Mouse (Mus musculus) thymus, postnatal 10 days (tissue): Measurements from ENCODE around the gene Bcor.

ENCODE experiments used
- DNase-seq, 2 experiments: peaks; one replicate each; pipeline ENCODE4 v3.0.0; 2021; ENCODE audit warnings: low spot score in 2 of 2

Gene Bcor

DNA sequence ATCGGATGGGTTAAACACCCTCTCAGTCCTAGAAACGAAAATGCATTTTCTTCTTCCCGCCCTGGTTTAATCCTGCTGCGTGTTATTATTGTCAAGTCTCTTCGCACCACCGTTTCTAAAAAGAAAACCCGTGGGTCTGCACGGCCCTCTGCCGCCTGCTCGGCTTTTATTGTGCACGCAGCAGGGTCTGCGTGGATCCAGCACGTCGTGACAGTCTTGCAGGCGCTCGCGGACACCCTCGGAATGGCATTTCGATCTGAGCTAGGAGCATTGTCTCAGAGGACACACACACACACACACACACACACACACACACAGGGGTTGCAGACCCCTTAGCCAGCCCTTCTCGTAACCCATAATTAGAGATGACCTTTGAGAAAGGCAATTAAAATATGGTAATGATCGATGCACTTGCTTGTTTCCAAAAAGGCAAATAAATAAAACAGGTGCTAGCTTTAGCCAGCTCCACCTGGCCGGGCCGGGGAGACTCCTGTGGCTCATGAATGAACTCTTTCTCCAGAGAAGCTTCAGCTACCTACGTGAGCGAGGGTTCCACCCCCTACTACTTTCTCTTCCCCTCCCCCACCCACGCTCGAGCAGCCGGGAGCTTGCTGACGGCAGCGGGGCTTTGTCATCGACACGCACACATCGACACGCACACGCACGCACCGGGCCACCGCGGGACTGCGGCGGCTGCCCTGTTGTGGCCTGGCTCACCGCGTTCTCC, 8.7 kb downstream of the Bcor start:
- DNase-seq, result peak; percentile 54 to 64

DNA sequence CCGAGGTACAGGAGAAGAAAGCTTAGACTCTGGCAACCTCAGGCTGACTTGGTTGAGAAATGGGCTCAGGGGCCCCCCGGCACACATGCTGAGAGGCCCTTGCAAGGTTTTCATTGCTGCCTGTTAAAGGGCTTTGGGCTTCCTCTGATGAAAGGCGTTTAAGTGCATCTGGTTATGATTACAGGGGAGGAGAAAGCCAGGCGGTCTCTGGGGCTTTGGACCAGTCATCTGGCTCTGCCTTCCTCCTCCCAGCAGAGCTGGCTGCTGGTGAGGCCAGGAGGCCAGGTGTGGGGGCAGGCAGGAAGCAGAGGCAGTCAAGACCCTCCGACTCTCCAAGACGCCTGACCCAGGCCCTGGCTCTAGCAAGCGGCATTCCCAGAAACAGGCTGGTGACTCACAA, 9.7 kb downstream of the Bcor start:
- no peak for DNase-seq

DNA sequence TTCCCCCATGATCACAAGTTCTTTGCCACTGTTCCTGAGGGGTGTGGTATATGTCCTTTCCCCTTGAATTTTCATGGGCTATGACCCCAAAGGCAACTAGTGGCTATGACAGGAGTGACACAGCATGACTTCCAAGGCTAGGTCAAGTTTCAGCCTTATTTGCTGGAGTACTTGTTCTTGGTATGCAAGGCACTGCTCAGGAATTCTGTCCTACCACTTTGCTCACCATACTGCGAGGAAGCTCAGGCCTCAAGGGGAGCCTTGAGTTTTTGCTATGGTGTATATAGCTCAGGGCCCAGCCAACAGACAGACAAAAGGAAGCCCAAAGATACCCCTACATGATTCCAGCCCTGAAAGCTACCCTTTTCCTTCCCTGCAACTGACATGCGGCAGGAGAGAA, 13.9 kb downstream of the Bcor start:
- DNase-seq, result no peak

DNA sequence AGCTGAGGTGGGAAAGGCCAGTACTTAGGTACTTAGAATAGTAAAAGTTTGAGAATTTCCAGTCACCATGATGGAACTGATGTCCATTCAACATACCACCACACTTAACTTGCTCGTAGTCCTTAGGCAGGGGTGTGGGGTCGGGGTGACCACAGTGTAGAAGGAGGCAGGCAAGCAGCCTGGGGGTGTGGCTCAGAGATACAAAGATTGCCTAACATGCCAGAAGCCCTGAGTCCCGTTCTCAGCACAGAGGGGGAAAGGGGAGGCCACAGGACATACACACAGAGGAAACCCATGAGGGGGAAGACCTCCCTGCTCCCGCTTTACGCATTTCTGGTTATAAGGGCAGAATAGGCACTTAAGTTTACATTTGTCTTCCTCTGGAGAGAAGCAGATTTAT, 17.3 kb downstream of the Bcor start:
- no peak for DNase-seq

DNA sequence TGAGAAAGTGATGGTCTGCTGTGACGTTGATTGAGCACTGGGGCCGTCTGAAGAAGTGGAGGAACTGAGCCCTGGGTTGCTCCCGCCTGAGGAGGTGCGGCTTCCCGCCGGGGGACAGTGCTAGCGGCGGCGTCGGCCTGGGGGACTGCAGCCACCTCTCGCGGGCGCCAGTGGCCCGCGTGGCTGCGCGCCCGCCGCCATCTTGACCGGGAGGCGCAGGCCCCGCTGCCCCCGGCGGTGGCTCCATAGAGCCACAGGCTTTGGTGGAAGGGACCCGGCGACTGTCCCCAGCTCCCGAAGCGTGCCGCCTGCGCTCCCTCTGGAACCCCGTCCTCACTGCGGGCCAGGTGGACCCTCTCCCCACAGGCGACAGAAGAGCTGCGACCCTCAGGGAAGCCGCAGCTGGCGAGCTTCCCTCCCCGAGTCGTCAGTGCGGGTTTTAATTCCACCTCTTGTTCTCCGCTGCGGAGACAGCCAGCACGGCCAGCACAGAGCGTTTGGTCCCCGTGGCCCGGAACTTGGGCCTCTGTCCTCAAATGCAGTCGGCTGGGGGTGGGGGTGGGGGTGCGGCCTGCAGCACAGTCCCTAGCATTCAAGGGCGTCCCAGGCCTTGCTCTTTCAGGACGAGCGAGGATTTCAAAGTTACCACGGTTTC, 19.9 kb downstream of the Bcor start:
- no peak for DNase-seq

DNA sequence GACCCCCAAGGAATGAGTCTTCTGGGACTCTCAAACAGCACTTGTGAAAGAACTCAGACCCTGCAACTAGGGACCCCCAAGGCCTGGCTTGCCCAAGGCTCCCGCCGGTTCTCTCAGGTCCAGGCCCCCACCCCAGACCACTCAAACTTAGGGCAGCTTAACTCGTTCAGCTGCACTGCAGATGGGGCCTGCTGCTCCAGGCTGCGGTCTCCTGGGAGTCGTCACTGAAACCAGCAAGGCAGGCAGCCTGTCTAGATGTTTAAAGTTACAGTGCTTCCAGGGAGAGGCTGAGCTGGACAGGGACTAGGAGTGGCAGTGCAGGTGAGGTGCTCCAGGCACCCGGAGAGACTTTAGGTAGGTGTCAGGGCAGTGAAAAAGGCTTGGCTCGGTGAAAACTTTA, 21.9 kb downstream of the Bcor start:
- no peak for DNase-seq

DNA sequence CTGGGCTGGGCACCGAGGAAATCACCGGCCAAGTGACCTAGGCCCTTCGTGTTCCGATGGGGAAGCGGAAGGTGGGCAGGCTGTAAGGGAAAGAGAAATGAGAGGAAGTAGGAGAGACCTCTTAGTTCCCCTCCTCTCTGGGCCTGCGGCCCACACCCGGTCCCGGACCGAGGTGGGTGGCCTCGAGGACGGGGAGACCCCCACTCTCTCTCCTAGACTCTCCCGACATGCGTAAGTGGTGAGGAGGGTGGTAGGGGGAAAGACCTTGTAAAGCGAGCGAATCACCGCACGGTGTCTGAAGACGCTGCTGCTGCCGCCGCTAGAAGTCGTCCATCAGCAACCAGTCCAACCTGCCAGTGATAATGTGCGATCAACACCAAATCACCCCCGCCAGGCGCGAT, 23.0 kb downstream of the Bcor start:
- no peak for DNase-seq

DNA sequence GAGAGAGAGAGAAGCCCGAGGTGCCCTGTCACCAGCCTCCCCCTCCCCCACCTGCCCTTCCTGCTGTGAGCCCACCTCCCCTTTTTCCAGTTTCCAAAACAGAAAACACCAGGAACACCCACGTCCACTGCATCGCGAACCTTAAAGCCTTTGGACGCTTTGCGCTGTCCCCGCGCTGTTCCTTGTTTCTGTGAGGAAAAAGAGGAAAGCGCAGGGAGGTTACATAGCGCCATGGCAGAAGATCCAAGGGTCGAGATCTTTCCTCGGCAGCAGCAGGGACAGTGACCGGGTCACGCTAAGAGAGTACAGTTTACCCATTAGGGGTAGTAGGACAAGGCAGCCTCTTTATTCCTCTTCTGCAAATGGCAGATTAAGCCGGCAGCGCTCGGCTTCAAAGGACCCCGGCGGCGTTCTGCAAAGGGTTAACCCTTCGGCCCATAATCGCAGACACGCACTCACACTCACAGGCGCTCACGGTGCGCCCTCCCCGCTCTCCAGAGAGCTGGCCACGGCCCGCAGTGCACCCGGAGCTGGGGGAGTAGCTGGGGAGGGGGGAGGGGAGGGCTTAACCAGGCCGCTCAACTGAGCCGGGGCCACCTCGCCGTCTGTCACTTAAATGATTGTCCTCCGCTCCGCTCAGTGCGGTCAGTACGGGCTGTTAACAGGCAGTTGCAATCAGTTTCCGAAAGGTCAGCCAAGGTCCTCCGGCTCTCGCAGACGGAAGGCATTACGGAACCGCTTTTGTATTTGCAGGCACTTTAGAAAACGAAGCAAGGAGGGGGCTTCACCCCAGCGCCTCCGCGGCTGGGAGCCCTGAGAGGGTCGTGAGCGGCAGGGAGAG, 23.7 kb downstream of the Bcor start:
- no peak for DNase-seq

DNA sequence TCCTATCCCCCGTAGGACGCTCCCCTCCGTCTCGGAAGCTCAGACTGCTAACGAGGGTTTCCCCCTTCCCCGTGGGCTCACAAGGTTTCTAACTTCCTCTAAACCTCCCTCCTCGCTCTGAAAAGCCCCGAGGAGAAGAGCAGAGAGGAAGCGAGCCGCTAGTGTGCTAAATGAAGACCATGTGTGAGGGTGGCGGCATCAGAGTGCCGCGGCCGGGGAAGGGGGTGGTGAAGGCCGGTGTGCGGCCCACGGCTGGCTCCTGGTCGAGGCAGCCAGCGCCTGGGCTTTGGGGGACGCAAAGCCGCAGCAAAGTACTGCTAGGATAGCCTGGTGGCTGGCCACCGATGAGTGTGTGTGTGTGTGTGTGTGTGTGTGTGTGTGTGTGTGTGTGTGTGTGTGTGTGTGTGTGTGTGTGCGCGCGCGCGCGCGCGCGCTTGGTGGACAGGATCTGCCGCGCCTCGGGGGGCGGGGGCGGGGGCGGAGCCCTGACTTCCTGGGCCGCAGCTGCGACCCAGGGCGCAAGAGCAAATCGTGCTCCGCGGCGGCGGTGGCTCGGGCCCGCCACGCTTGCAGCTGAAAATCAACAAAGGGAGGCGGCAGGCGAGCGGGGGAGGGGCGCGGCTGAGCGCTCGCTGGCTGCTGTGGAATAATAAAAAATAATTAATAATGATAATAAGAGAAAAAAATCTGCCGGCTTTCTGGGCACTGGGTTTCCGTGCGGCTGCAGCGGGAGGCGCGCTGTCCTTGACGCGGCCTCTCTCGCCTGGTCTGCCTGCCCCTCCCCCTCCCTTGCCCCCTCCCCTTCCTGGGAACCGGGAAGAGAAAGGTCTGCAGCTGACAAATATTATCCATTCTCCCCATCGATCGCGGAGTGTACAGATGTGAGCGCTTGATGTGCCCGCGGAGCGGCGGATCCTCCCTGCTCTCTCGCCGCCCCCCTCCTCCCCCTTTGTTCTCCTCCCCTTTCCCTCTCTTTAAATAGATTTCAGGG, 24.7 kb downstream of the Bcor start:
- DNase-seq, result peak; percentile 72 to 75

DNA sequence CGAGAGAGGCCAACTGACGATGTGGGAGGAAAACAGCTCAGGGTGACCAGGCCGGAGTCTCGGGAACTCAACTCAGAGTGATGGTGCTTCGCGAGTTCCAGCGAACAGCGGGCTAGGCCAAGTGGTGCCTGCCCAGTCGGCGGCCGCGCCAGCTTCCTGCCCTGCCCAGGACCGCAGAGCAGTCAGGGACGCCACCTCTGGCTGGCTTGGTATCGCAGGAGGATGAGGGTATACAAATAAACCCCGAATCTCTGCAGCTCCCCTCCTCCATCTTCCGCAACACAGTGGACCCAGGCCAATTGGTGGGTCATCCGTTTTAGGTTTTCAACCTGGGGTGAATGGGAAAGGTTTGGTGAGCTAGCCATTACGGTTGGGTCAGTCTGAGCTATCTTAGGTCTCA, 25.6 kb downstream of the Bcor start:
- DNase-seq, result peak; percentile 72 to 74

DNA sequence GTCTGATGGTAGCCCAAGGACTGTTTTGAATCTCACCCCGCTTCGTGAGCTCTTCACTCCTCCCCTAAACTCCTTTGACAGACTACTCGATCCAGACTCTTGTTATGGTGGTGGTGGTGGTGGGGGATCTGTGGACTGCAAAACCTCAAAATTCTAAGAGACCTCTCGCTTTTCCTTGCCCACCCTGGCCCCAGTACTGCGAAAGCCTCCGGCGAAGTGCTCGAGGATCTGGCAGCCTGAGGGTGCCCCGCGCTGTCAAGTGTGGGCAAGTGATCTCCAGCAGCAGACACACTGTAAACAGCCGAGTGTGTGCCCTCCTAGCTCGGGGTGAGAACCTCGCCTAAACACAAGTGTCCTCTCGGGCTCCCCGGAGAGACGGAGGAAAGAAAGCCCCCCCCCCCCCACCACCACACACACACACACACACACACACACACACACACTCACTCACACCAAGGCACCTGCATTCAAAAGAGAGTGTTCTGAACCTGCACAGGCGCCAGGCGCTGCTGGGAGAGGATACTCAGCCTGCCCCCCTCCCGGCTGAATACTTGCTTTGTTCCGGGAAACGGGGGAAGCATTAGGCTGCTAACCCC, 26.2 kb downstream of the Bcor start:
- peak in 1 of 2 experiments; percentile 38 for DNase-seq

DNA sequence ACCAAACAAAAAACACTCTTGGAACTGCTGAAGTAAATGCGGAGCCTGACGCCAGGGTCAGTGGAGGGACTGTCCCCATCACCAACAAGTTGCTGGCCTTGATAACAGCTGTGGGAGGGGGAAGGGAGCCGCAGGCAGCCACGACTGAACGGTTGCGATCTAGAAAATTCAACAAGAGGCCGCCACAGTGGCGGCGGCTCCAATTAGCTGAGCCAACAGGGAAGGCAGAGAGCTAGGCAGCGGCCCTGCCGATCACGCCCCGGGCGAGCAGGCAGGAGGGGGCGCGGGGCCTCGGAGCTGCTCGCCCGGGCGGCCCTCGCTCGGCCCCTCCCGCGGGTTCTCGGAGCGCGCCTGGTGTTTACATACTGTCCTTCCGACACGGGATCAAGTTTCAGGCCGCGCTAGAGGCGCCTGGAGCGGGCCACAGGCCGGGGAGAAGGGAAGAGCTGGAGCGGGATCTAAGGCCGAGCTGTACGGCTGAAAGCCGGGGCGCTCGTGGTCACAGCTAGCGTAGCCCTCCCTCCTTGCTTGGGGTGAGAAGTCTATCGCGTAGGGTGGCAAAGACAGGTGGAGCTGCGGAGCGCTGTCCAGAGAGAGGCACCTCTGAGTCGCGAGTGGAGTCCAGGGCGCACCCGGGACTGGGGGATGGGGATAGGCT, 26.8 kb downstream of the Bcor start:
- peak in 1 of 2 experiments; percentile 23 for DNase-seq

DNA sequence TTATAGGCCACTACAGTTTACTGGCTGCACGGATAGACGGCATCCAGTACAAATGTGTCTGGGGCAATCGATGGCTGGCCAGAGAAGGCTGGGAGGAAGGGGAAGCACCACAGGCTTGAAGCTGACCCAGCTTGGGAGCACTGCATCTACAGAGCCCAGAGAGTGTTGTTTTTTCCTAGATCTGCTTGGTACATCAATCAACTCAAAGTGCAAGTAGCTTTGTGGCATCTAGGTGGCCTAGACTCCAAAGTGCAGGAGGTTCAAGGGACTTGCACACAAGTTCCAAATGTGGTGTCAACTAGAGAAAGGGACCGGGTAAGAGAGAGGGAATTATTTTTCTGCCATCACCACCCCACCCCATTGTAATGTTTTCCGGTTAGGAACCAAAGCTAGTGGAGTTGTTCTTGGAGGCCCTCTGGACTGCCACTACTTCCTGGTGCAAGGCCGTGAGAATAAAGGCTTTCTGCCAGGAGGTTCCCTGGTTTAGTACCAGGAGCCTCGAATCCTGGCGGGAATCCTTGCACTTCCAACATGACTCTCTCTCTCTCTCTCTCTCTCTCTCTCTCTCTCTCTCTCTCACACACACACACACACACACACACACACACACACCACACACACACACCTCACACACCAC, 27.5 kb downstream of the Bcor start:
- DNase-seq, result no peak

DNA sequence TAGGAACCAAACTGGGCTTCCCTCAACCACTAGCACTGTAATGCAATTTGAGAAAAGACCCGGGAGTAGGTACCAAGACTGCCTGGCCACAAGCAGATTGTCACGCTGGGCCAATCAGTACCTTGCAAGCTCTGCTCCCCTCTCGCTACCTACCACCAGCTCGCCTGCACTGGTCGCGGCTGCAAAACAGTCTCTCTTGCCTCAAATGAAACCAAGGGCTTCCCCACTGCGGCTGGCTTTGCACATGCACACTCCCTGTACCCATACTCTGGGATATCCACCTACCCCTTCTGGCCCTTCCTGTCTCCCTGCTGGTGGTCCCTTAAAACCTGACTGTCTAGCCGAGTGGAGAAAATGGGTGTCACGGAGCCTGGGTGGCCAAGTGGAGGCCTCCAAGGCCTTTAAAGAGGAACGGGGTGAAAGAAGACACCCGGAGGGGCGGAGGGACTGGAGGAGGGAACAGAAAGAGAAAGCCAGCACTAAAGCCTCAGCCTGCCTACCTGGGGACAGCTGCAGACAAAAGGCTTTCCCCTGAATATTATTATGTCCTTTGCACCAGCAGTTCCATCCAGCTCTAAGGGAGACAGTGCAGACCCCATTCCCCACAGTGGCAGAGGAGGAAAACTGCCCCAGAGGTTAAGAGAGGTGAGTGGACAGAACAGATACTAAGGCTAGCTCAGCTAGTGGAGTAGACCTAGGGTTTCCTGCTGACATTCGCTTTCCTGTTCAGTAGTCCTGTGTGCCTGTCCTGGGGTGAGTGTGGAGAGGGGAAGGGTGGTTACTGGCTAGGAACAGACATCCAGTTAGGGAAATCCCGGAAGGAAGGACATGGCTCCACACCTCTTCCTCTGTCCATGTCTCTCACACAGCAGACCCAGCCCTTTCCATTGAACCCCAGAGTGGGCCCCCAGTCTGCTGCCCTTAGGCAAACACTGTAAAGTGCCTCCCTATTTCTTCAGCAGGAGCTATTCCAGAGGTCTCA, 30.0 kb downstream of the Bcor start:
- no peak for DNase-seq

DNA sequence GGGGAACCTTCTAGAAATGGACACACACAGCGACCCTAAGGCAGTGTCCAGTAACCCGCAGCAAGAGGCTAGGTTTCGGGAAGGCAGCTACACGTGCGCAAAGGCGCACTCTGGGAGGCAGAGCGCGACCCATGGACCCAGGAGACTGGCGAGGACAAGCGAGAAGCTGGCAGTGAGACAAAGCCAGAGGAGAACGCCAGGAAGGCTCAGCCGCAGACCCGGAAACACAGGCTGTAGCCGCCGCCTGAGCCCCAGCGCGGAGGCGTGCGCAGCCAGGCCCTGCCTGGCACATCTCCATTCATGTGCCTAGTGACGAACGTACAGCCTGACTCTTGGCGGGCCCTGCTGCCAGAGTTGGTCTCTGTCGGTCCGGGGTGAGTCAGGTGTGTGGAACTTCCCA, 30.9 kb downstream of the Bcor start:
- peak; percentile 55 to 57 for DNase-seq

DNA sequence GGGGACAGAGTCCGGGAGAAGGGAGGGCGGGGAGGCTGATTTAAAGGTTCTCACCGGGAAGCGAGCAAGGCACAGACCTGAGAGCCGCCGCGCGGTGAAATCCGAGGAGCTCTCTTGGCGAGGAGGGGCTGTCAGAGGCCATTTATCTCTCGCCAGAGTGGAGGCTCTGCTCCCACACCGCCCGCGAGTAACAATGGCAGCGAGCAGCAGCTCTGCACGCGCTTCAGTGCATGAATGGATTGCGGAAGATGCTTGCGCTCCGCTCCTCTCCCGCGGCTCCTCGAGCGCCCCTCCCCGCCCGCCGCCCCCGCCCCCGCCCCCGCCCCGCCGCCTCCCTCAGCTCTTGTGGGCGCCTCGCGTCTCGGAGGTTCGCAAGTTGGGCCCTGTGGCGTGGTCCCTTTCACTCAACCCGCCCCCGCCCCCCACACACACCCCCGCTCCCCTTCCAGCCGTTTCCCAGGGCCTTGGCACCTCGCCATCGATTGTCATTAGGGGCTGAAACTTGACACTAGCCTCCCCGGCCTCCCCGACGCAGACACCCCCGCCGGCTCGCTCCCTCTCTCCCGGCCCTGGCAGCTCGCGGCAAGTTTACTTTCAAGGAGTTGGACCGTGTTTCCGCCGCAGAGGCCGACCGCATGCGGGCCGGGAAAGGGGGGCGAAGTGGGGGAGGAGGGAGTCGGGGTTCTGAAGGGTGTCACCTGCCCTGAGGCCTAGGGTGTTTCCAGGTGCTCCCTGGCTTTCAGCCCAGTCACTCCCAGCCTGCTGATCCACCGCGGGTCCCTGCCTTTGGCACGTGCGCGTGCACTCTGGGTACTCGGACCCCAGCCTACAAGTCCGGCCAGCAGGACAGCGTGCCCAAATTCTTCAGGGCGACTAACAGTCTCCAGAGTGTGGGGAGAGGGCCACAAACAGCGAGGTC, 31.7 kb downstream of the Bcor start:
- DNase-seq, result peak; percentile 45 to 58

DNA sequence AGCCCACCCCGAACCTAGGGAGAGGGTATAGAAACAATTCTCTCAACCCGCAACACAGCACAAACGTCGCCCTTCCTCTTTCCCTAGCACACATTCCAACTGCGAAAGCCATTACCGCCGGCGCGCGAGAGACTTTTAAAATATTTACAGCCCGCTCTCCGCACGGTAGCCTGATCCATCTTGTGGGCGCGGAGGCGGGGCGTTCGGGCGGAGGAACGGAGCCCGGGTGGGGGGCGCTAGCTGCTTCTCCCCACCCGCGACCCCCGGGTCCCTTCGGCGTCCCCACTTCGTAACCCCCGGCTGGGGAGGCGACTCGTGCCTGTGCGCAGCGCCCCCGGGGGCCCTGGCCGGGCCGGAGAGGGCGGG, 32.4 kb downstream of the Bcor start:
- DNase-seq, result no peak
